Mouse (Mus musculus) neutrophil, adult 5-6 weeks (primary cell): ENCODE data around the gene Ptcra. TPM values are rescaled to one million over a fixed set of nuclear protein-coding genes. Genes with fewer than 3 reads are reported as not detected.

Experiments used
- ATAC-seq: fragments of 151-379, 151-347 bp; 2 replicates; pipeline ENCODE4 v1.8.0; 2017; ENCODE audit warnings: mild to moderate bottlenecking, moderate TSS enrichment; ENCODE audit not compliant: insufficient number of reproducible peaks, poor library complexity, low FRiP score, severe bottlenecking; ENCODE audit errors: extremely low read depth
- total RNA-seq: library from RNA; stranded (forward); fragments of 200-1000 nt; gene quantifications from 2 replicates; pipeline ENCODE4 v1.2.3, GENCODE M21; 2017

The Ptcra gene
- total RNA-seq, 1 experiment from 2014 or later: 0.35 TPM

DNA sequence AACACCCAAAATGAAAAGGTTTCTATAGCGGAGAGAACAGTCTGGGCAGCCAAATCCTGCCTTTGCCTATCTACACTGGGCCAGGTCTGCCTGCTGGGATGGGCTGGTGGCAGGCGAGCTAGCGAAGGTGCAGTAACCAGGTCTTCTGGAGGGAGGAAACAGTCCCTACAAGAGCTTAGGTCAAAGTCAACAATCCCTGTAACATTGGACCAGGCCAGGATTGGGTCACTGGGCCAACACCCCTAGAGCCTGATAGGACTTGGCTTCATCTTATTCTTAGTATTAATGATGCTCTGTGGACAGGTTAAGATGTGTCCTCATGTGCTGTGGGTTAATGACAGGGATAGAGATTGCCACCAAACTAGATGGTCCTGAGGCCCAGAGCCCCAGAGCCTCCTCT lies 29.5 kb downstream of the Ptcra start:
- no peak for ATAC-seq

GRCm38 (mm10) chr17:46728904-46729318 lies 34.6 kb downstream of the Ptcra start, which contains the start of gene Gnmt:
Gene Gnmt, minus strand, starts transcription at chr17:46729168.
- no peak for ATAC-seq

GRCm38 (mm10) chr17:46728496-46728895 lies 35.0 kb downstream of the Ptcra start:
- ATAC-seq: no peak

DNA sequence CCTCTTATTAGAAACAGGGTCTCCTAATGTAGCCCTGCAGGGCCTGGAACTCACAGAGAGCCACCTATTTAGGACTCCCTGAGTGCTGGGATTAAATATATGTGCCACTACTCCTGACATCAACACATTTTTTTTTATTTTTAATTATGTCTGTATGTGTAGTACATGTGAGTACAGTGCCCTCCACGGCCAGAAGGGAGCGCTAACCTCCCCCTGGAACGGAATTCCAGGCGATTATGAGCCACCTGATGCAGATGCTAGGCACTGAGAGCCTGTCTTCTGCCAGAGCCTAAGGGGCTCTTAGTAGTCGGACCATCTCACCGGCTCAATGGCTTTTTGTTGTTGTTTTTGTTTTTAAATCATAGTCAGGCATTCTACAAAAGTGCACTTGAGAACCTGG lies 35.5 kb downstream of the Ptcra start:
- no peak for ATAC-seq

- ATAC-seq: no peak
Measured at GRCm38 (mm10) chr17:46727271-46727670, 36.2 kb downstream of the Ptcra start.

DNA sequence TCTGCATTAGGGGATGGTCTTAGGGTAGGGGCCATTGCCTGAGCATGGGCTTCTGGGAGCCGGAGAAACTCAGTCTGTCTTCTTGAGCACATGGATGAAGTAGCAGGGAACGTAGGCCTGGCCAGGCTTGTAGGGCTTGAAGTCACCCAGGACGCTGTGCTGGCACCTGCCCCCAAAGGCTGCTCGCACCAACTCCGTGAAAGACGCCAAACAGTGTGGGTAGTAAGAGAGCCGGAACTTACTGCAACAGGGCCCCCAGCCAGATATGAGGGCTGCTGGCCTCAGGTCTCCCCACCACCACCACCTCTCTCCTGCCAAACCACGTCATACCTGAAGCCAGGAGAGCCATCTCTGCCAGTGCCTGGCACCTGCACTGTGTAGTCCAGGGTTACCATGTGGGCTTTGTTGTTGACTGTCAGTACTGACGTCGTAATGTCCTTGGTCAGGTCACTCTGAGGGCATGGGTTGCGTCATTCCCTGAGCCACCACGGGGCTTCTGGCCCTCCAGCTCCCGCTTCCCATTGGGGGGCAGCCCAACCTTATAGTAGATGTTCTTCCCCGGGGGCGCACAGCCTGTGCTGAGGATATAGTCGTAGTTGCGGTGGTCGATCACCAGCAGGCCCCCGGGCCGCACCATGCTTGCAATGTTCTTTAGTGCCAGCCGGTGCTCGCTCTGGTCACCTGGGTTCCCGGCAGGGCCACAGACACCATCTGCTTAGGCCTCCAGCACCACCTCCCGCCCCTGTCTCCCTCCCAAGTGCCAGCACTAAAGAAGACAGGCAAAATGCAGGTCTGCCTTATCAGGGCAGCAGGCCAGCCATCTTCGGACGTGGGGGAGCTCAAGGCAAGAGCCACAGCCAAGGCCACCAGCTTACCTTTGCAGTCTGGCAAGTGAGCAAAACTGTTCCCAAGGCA lies 37.5 kb downstream of the Ptcra start:
- ATAC-seq: no peak

- ATAC-seq: peak; percentile 35
Measured at GRCm38 (mm10) chr17:46725273-46725672, 38.2 kb downstream of the Ptcra start.

- no peak for ATAC-seq
Measured at GRCm38 (mm10) chr17:46724477-46725084, 38.9 kb downstream of the Ptcra start.

GRCm38 (mm10) chr17:46721077-46721476 lies 42.4 kb downstream of the Ptcra start:
- no peak for ATAC-seq

DNA sequence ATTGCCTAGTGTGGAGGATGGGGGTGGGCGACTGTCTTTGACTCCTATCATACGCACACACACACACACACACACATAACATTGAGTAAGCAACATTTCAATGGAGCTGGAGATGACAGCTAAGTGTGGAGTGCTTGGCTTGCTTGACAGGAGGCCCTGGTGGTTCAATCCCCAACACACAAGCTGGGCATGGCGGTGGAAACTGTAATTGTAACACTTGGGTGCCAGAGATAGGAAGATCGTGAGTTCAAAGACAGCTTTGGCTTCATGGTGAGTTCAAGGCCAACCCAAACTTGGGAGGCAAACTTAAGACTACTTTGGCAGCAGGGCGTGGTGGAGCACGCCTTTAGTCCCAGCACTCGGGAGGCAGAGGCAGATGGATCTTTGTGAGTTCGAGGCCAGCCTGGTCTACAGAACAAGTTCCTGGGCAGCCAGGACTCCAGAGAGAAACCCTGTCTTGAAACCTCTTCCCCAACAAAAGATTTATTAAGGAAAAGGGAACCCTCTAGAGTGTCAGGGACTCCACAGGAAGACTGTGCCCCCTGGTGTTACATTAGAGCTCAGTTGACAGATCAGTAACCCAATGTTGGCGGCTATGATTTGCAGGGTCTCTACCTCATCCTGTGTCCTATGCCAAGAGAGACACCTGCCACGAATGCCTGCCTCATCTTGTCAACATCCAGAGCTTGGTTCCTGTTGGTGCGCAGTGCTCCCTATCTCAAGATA lies 48.6 kb downstream of the Ptcra start:
- no peak for ATAC-seq

DNA sequence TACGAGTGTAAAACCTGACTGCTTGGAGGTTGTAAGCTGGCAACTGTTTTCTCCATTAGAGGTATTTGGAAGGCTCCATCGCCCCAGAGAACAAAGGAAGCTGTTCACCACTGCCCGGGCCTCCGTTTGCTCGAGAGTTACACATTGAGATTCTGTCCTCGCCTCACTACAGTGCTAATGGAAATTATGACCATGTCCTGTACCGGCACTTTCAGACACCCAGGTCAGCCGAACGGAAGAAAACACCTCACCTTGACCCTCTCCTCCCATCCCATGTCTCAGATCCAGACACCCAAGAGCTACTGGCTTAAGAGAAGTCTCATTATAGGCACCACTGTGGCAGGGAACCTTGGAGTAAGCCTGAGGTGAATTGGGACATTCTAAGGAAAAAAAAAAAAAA lies 49.7 kb downstream of the Ptcra start:
- no peak for ATAC-seq

DNA sequence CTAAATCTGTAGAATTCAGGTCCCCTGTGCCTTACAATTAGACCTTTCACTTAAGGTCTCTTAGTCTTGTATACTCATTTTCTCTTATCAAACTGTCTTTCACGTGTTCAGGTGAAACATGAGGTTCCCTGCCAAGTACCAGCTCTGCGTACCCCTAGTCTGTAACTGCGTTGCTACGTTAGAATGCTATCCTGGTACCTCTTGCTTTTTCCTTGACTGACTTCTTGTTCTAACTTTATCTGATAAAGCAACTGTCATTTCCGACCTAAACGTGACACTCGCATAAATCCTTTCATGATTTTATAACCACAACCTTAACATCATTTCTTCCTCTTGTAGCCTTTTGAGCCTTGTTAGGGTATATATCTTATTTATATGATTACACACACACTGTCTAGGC lies 51.1 kb downstream of the Ptcra start:
- ATAC-seq: no peak

- ATAC-seq: no peak
Measured at GRCm38 (mm10) chr17:46711612-46712271, 51.8 kb downstream of the Ptcra start.

DNA sequence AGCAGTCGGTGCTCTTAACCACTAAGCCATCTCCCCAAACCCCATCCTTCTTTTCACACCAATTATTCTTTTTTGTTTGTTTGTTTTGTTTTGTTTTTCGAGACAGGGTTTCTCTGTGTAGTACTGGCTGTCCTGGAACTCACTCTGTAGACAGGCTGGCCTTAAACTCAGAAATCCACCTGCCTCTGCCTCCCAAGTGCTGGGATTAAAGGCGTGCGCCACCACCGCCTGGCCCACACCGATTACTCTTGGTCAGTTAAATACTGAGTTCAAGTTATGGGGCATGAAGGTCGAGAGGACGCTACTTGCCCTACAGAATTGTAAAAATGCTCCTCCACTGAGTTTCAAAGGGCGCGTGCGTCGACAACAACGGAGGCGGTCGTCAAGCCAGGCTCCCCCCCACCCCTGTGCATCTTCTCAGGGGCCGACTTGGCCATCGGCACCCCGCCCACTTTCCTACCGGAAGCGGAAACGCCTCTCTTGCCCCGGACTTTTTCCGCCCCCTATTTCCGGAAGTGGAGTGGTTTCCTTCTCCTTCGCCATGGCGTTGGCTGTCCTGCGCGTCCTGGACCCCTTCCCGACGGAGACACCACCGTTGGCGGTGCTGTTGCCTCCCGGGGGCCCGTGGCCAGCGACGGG lies 52.4 kb downstream of the Ptcra start, which contains the start of gene Pex6:
Pex6 (plus strand) TSS at position 505 of the 639 bp plus-strand sequence.
- ATAC-seq: peak; percentile 96

DNA sequence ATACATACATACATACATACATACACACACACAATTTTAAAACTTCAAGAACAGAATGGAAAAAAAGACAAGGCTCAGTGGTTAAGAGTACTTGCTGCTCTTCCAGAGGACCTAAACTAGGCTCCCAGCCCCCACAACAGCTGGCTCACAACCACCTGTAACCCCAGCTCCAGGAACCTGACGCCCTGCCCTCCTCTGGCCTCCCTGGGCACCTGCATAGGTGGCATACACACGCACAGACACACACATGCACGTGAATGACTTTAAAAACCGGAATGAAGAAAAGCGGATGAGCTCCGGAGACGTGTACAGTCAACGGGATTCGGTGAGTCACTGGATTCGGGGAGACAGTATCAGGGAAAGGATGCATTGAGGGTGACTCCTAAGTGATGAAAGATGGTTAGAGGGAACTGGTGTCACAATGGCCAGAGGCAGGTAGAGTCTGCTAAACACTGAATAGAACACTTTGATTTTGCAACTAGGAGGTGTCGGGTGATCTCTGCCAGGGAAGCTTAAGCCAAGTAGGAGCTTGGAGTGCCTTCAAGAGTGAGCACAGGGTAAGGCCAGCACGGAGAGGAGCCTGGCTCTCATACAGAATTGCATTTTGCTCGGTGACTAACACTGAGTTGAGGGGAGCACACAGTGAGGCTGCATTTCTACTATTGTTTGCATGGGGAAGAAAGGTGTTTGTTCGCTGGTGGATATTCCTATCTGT lies 57.0 kb downstream of the Ptcra start:
- no peak for ATAC-seq
